ENCODE assay signal across 26 mouse cellular contexts in the genomic region with DNA sequence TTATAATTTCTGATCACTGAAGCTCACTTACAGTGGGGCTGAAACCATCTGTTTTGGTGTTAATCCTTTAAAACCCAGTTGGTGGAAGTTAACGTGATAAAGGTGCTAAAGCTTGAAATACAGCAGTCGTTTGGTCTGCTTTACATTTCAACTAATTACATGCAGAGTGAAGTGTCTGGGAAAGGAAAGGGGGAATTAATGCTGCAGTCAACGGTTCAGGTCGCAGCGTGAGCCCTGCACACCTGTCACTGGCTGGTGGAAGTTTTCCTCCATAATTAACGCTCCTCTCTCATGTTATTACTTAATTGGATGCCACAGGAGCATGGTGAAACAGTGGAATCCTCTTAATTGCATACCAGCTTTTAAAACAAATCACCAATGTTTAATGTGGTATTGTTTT. TPM values are rescaled to one million over a fixed set of nuclear protein-coding genes. Genes with fewer than 3 reads are reported as not detected.
DNase-seq lines count a peak whose midpoint lies in the region; ATAC-seq and TF ChIP-seq lines count a peak whose summit lies in the region.
"Had no signal": no experiment of that assay in that cellular context is flagged by ENCODE, and none has a peak within 500 bp of the region (broad histone marks: within the 10 kb centered on the region; RNA-seq: fewer than 3 reads in every experiment).

No protein-coding gene starts in this region.

- no peaks in the 10 kb centered on the region for H3K36me3 ChIP-seq in forebrain, embryonic 11.5 days (ENCODE audit: control insufficient read depth, insufficient read depth, low read length)
- H3K36me3 ChIP-seq in forebrain, embryonic 10.5 days (replicated peaks) = no peaks in the 10 kb centered on the region; the same call in 1 of the 2 replicates
- H3K36me3 ChIP-seq in forebrain, postnatal 0 days (ENCODE audit: insufficient read depth) = no peaks in the 10 kb centered on the region
- H3K36me3 ChIP-seq: heart, embryonic 12.5 days; hindbrain, embryonic 12.5 days; liver, embryonic 13.5 days had no signal

- H3K9me3 ChIP-seq in forebrain, embryonic 11.5 days (ENCODE audit: control insufficient read depth, low read length) = no peaks in the 10 kb centered on the region
- H3K9me3 ChIP-seq in forebrain, embryonic 10.5 days = no peaks in the 10 kb centered on the region
- H3K9me3 ChIP-seq in forebrain, postnatal 0 days (ENCODE audit: low read length) = no peaks in the 10 kb centered on the region
- H3K9me3 ChIP-seq: heart, embryonic 12.5 days; hindbrain, embryonic 12.5 days; limb, embryonic 13.5 days; liver, embryonic 13.5 days had no signal

- ATAC-seq in forebrain, embryonic 11.5 days (replicated peaks; ENCODE audit: low FRiP score) = peak; percentile 69
- ATAC-seq in forebrain, postnatal 0 days = no peak
- ATAC-seq: CD4-positive, CD25-positive, alpha-beta regulatory T cell, adult 4 months had no signal

- no peak overlapping the region for H3K9ac ChIP-seq in forebrain, embryonic 11.5 days (ENCODE audit: low read length)
- H3K9ac ChIP-seq in forebrain, postnatal 0 days = no peak overlapping the region
- H3K9ac ChIP-seq: heart, embryonic 12.5 days; hindbrain, embryonic 12.5 days; limb, embryonic 13.5 days; liver, embryonic 13.5 days had no signal

- no peak for TF ChIP-seq POLR2A in brain, embryonic 14.5 days (IDR thresholded peaks at IDR 0.05; ENCODE audit: borderline replicate concordance, extremely low read depth, insufficient read depth, insufficient read length, poor library complexity, severe bottlenecking)

- no peak overlapping the region for H3K27ac ChIP-seq in forebrain, embryonic 11.5 days (ENCODE audit: low read depth, low read length)
- H3K27ac ChIP-seq in forebrain, embryonic 10.5 days = no peak overlapping the region
- peak overlapping the region; percentile 16; the same call in 1 of the 2 replicates for H3K27ac ChIP-seq in forebrain, postnatal 0 days (ENCODE audit: low read depth, low read length)
- H3K27ac ChIP-seq: hindbrain, embryonic 12.5 days; layer of hippocampus, adult 2 months; limb, embryonic 13.5 days; liver, embryonic 13.5 days had no signal

- peak; percentile 60 for DNase-seq in forebrain, embryonic 11.5 days (ENCODE audit: low spot score)
- no peak for DNase-seq in forebrain, embryonic 10.5 days (ENCODE audit: extremely low spot score, low spot score)
- peak; percentile 71 for DNase-seq in A20 (ENCODE audit: low read depth, low spot score)
- DNase-seq in brain, embryonic 14.5 days (ENCODE audit: low read depth) = peak; percentile 91
- no peak for DNase-seq in forebrain, postnatal 0 days
- no peak for DNase-seq in cerebellum, adult 9-11 months
- no peak for DNase-seq in testis, postnatal 10 days (ENCODE audit: low spot score)
- DNase-seq: adrenal gland, adult 8-10 months; cerebellum, adult 8-10 months; gastrocnemius, postnatal 14 days; heart, adult 18-20 months; heart, postnatal 14 days; kidney, adult 8-10 months; kidney, postnatal 10 days; liver, embryonic 13.5 days; lung, adult 2 months; lung, postnatal 14 days; right cerebral cortex, postnatal 25 days; spleen, adult 18-20 months; thymus, postnatal 14 days had no signal

- WGBS in forebrain, embryonic 11.5 days = 27% methylated on average over 6 of the region's 6 CpGs
- WGBS in forebrain, embryonic 10.5 days = 49% methylated on average over 6 of the region's 6 CpGs
- WGBS in forebrain, postnatal 0 days = 15% methylated on average over 6 of the region's 6 CpGs

- no peak overlapping the region for H3K4me3 ChIP-seq in forebrain, embryonic 11.5 days (ENCODE audit: low read depth, low read length)
- no peak overlapping the region for H3K4me3 ChIP-seq in forebrain, embryonic 10.5 days
- H3K4me3 ChIP-seq in forebrain, postnatal 0 days (ENCODE audit: low read depth, low read length) = no peak overlapping the region
- H3K4me3 ChIP-seq: heart, embryonic 12.5 days; hindbrain, embryonic 12.5 days; layer of hippocampus, adult 2 months; limb, embryonic 13.5 days; liver, embryonic 13.5 days had no signal

- TF ChIP-seq CTCF in brain, embryonic 14.5 days (IDR thresholded peaks at IDR 0.05; ENCODE audit: borderline replicate concordance, extremely low read depth, insufficient read depth, insufficient read length) = no peak
- TF ChIP-seq CTCF in forebrain, postnatal 0 days (IDR thresholded peaks at IDR 0.05; ENCODE audit: low read depth) = no peak

- peaks cover 4% of the 10 kb centered on the region; the same call in 1 of the 2 replicates for H3K4me1 ChIP-seq in forebrain, embryonic 11.5 days (replicated peaks; ENCODE audit: control insufficient read depth, insufficient read depth, low read length)
- H3K4me1 ChIP-seq in forebrain, embryonic 10.5 days = peaks cover 22% of the 10 kb centered on the region
- H3K4me1 ChIP-seq in forebrain, postnatal 0 days (ENCODE audit: insufficient read depth) = 0 out of 2 replicates have a peak, but pooled peaks cover 7% of the 10 kb centered on the region

- H3K4me2 ChIP-seq in forebrain, embryonic 11.5 days (ENCODE audit: low read depth, low read length, severe bottlenecking) = no peak overlapping the region
- no peak overlapping the region for H3K4me2 ChIP-seq in forebrain, postnatal 0 days (ENCODE audit: low read depth)
- H3K4me2 ChIP-seq: hindbrain, embryonic 12.5 days; limb, embryonic 13.5 days; liver, embryonic 13.5 days; midbrain, embryonic 11.5 days had no signal

- no peaks in the 10 kb centered on the region for H3K27me3 ChIP-seq in forebrain, embryonic 11.5 days (ENCODE audit: control insufficient read depth, insufficient read depth, low read length)
- no peaks in the 10 kb centered on the region for H3K27me3 ChIP-seq in forebrain, embryonic 10.5 days (ENCODE audit: poor library complexity, severe bottlenecking)
- H3K27me3 ChIP-seq in forebrain, postnatal 0 days (ENCODE audit: insufficient read depth, low read length) = no peaks in the 10 kb centered on the region
- H3K27me3 ChIP-seq: heart, embryonic 12.5 days; hindbrain, embryonic 12.5 days; limb, embryonic 13.5 days; liver, embryonic 13.5 days had no signal

RNA-seq across cellular contexts. Expression of a gene that starts 27.8 kb away (rescaled TPM):
- polyA plus RNA-seq in forebrain, embryonic 11.5 days (2014; fragmentation: Nextera tagmentation; extraction: Ambion mirVana) = 52.9 and 53.6 TPM in 2 replicates
- polyA plus RNA-seq in forebrain, embryonic 10.5 days (2016; fragmentation: Nextera tagmentation; extraction: Ambion mirVana) = 30.2 and 35.8 TPM in 2 replicates
- polyA plus RNA-seq in brain, embryonic 14.5 days (2012; rRNA removed) = 150 and 158 TPM in 2 replicates
- total RNA-seq in forebrain, postnatal 0 days (2014; rRNA removed) = 84.0 and 116 TPM in 2 replicates
- 90.1 and 91.7 TPM in 2 replicates for polyA plus RNA-seq in forebrain, postnatal 0 days (2015; fragmentation: Nextera tagmentation; extraction: Ambion mirVana)

Comparison
In these comparisons a context has a peak if more than half of its experiments do, and no peak if none do; other contexts are left out.
1. DNase-seq: peak in forebrain, embryonic 11.5 days (single experiment), A20 (single experiment) and brain, embryonic 14.5 days (single experiment); none in forebrain, embryonic 10.5 days (single experiment), forebrain, postnatal 0 days (single experiment), cerebellum, adult 9-11 months (single experiment) and testis, postnatal 10 days (single experiment).